Mouse (Mus musculus): ENCODE measurements around the gene Kiss1r.
"Not testable (repeated sequence)": the region's sequence is repeated elsewhere in the genome, so short reads cannot be mapped to it uniquely, and the experiment has no call there.

Gene Kiss1r

GRCm38 (mm10) chr10:79916808-79917531, at the start of gene Kiss1r:
Kiss1r (plus strand) TSS chr10:79916971.
- DNase-seq (ENCODE audit: low read depth): peak; percentile 88

GRCm38 (mm10) chr10:79871845-79872244, 44.9 kb upstream of the Kiss1r start:
- no peak for DNase-seq (ENCODE audit: low read depth)

GRCm38 (mm10) chr10:79872862-79873261, 43.9 kb upstream of the Kiss1r start:
- DNase-seq (ENCODE audit: low read depth): no peak

- DNase-seq (ENCODE audit: low read depth): peak; percentile 29
Measured at GRCm38 (mm10) chr10:79873313-79873712, 43.5 kb upstream of the Kiss1r start.

GRCm38 (mm10) chr10:79873715-79874289, 43.0 kb upstream of the Kiss1r start:
- no peak for DNase-seq (ENCODE audit: low read depth)

- DNase-seq (ENCODE audit: low read depth): peak; percentile 55
Measured at GRCm38 (mm10) chr10:79874290-79874862, 42.4 kb upstream of the Kiss1r start, which contains the start of the genes Prtn3 and Plppr3. Prtn3 (plus strand) TSS chr10:79874476. Plppr3 (minus strand) TSS chr10:79874634.

- peak; percentile 21 for DNase-seq (ENCODE audit: low read depth)
Measured at GRCm38 (mm10) chr10:79877174-79877573, 39.6 kb upstream of the Kiss1r start.

- peak; percentile 56 for DNase-seq (ENCODE audit: low read depth)
Measured at GRCm38 (mm10) chr10:79877757-79878156, 39.0 kb upstream of the Kiss1r start.

GRCm38 (mm10) chr10:79879527-79879926, 37.2 kb upstream of the Kiss1r start:
- DNase-seq (ENCODE audit: low read depth): no peak

- peak; percentile 51 for DNase-seq (ENCODE audit: low read depth)
Measured at GRCm38 (mm10) chr10:79880721-79881120, 36.0 kb upstream of the Kiss1r start.

GRCm38 (mm10) chr10:79881981-79882380, 34.8 kb upstream of the Kiss1r start:
- DNase-seq (ENCODE audit: low read depth): peak; percentile 53

- peak; percentile 89 for DNase-seq (ENCODE audit: low read depth)
Measured at GRCm38 (mm10) chr10:79883297-79884084, 33.3 kb upstream of the Kiss1r start.

- DNase-seq (ENCODE audit: low read depth): no peak
Measured at GRCm38 (mm10) chr10:79884446-79884845, 32.3 kb upstream of the Kiss1r start.

- not testable (repeated sequence) for DNase-seq (ENCODE audit: low read depth)
Measured at GRCm38 (mm10) chr10:79884938-79885337, 31.8 kb upstream of the Kiss1r start.

- no peak for DNase-seq (ENCODE audit: low read depth)
Measured at GRCm38 (mm10) chr10:79886054-79886453, 30.7 kb upstream of the Kiss1r start, which contains the start of gene Elane. Elane (plus strand) TSS chr10:79886247.

GRCm38 (mm10) chr10:79886611-79887010, 30.2 kb upstream of the Kiss1r start:
- DNase-seq (ENCODE audit: low read depth): no peak

GRCm38 (mm10) chr10:79889386-79889785, 27.4 kb upstream of the Kiss1r start:
- no peak for DNase-seq (ENCODE audit: low read depth)

GRCm38 (mm10) chr10:79890670-79891069, 26.1 kb upstream of the Kiss1r start, which contains the start of gene Cfd:
Cfd (plus strand) TSS chr10:79890853.
- DNase-seq (ENCODE audit: low read depth): no peak

- peak; percentile 89 for DNase-seq (ENCODE audit: low read depth)
Measured at GRCm38 (mm10) chr10:79892451-79893118, 24.2 kb upstream of the Kiss1r start.

GRCm38 (mm10) chr10:79896306-79896705, 20.5 kb upstream of the Kiss1r start:
- DNase-seq (ENCODE audit: low read depth): no peak

- DNase-seq (ENCODE audit: low read depth): no peak
Measured at GRCm38 (mm10) chr10:79896814-79897213, 20.0 kb upstream of the Kiss1r start.
